Mouse (Mus musculus) liver, embryonic 16.5 days (tissue): ENCODE measurements around the gene Ces1b. TPM values are rescaled to one million over a fixed set of nuclear protein-coding genes. Genes with fewer than 3 reads are reported as not detected.

Source experiments
- ATAC-seq: fragments of 200-750 bp; cut with Nextera tagmentation; 2 replicates; pipeline ENCODE4 v1.8.0; 2017; ENCODE audit warnings: low read depth, mild to moderate bottlenecking, moderate number of reproducible peaks, moderate library complexity
- H3K27ac ChIP-seq: fragments of 300-500 bp; sonication (generic); 2 replicates; pipeline ENCODE4 v1.5.1; 2014; ENCODE audit warnings: mild to moderate bottlenecking, low read length
- H3K27me3 ChIP-seq: fragments of 300-500 bp; sonication (generic); 2 replicates; pipeline ENCODE4 v1.6.1; 2014; ENCODE audit warnings: low read depth, low read length, mixed read lengths; ENCODE audit not compliant: control insufficient read depth, insufficient read depth
- H3K36me3 ChIP-seq: fragments of 300-500 bp; sonication (generic); 2 replicates; pipeline ENCODE4 v1.6.1; 2014; ENCODE audit warnings: mild to moderate bottlenecking; ENCODE audit not compliant: control insufficient read depth, insufficient read depth
- H3K4me1 ChIP-seq: fragments of 300-500 bp; sonication (generic); 2 replicates; pipeline ENCODE4 v1.6.1; 2014; ENCODE audit warnings: low read depth, low read length, mixed read lengths; ENCODE audit not compliant: control insufficient read depth
- H3K4me2 ChIP-seq: fragments of 300-500 bp; sonication (generic); 2 replicates; pipeline ENCODE4 v1.6.1; 2014; ENCODE audit warnings: low read depth, low read length, mixed read lengths
- H3K4me3 ChIP-seq: fragments of 300-500 bp; sonication (generic); 2 replicates; pipeline ENCODE4 v1.5.1; 2014; ENCODE audit warnings: low read depth, mild to moderate bottlenecking, low read length
- H3K9ac ChIP-seq: fragments of 300-500 bp; sonication (generic); 2 replicates; pipeline ENCODE4 v1.6.1; 2014; ENCODE audit warnings: low read depth, low read length
- H3K9me3 ChIP-seq: fragments of 300-500 bp; sonication (generic); replicated peaks from 2 replicates; pipeline ENCODE4 v1.6.1; 2016; ENCODE audit warnings: low read length; ENCODE audit not compliant: control insufficient read depth
- WGBS: fragments of 180-500 bp; shearing (Covaris S2); extraction: QIAGEN DNeasy Blood & Tissue Kit; methylation state at CpG from one replicate; pipeline ENCODE4 v1.1.7; 2014; ENCODE audit not compliant: insufficient replicate concordance; 5-methylcytosine and 5-hydroxymethylcytosine counted together
- polyA plus RNA-seq: library from polyadenylated mRNA; unstranded; fragments of >200 nt; fragmentation: Nextera tagmentation; extraction: Ambion mirVana; gene quantifications from 2 replicates; pipeline ENCODE4 v1.2.1, GENCODE M21; 2015

Ces1b gene
- polyA plus RNA-seq, 1 experiment from 2014 or later = not detected

GRCm38 (mm10) chr8:93059185-93059584 lies 20.6 kb downstream of the Ces1b start:
- Histone ChIP-seq H3K9me3 (no peaks in the 10 kb centered on the region), H3K9ac (no peak overlapping the region), H3K27ac (no peak overlapping the region), H3K4me2 (no peak overlapping the region), H3K4me1 (no peaks in the 10 kb centered on the region), H3K36me3 (no peaks in the 10 kb centered on the region), H3K4me3 (no peak overlapping the region), H3K27me3 (no peaks in the 10 kb centered on the region)
- WGBS = 6% methylated on average over 2 of the region's 2 CpGs
- ATAC-seq = no peak

GRCm38 (mm10) chr8:93055238-93055637 lies 24.6 kb downstream of the Ces1b start:
- no peak overlapping the region for H3K4me2 ChIP-seq
- H3K9ac ChIP-seq = no peak overlapping the region
- H3K27me3 ChIP-seq = no peaks in the 10 kb centered on the region
- no peak overlapping the region for H3K4me3 ChIP-seq
- ATAC-seq = no peak
- no peak overlapping the region for H3K27ac ChIP-seq
- no peaks in the 10 kb centered on the region for H3K36me3 ChIP-seq
- no peaks in the 10 kb centered on the region for H3K9me3 ChIP-seq
- WGBS = 16% methylated on average over 2 of the region's 2 CpGs
- H3K4me1 ChIP-seq = no peaks in the 10 kb centered on the region

- WGBS = 34% methylated on average over 4 of the region's 4 CpGs
- ATAC-seq = no peak
Measured at GRCm38 (mm10) chr8:93048510-93049416, 31.1 kb downstream of the Ces1b start.

GRCm38 (mm10) chr8:93048092-93048491 lies 31.7 kb downstream of the Ces1b start, which contains the start of gene Ces1a:
Ces1a (minus strand) TSS chr8:93048192.
- no peak within 1 kb of the TSS for H3K27ac ChIP-seq
- H3K9ac ChIP-seq = no peak within 1 kb of the TSS
- H3K4me2 ChIP-seq = no peak within 1 kb of the TSS
- H3K36me3 ChIP-seq = no peaks in the 10 kb centered on the region
- WGBS = 52% methylated on average over 3 of the region's 3 CpGs
- no peaks in the 10 kb centered on the region for H3K4me1 ChIP-seq
- ATAC-seq = no peak
- H3K4me3 ChIP-seq = no peak within 1 kb of the TSS
- no peaks in the 10 kb centered on the region for H3K9me3 ChIP-seq
- no peaks in the 10 kb centered on the region for H3K27me3 ChIP-seq

More at GRCm38 (mm10) chr8:93048510-93049416, 31.1 kb downstream of the Ces1b start:
- no peaks in the 10 kb centered on the region for H3K27me3 ChIP-seq
- H3K9ac ChIP-seq = no peak overlapping the region
- H3K4me3 ChIP-seq = no peak overlapping the region
- H3K4me2 ChIP-seq = no peak overlapping the region
- no peaks in the 10 kb centered on the region for H3K36me3 ChIP-seq
- H3K4me1 ChIP-seq = no peaks in the 10 kb centered on the region
- no peaks in the 10 kb centered on the region for H3K9me3 ChIP-seq
- no peak overlapping the region for H3K27ac ChIP-seq

- Histone ChIP-seq H3K27me3 (no peaks in the 10 kb centered on the region), H3K4me2 (no peak overlapping the region), H3K9me3 (no peaks in the 10 kb centered on the region), H3K4me3 (no peak overlapping the region), H3K27ac (no peak overlapping the region), H3K9ac (no peak overlapping the region), H3K36me3 (no peaks in the 10 kb centered on the region), H3K4me1 (no peaks in the 10 kb centered on the region)
- WGBS = 43% methylated on average over 1 of the region's 1 CpGs
- no peak for ATAC-seq
Measured at GRCm38 (mm10) chr8:93043083-93043482, 36.7 kb downstream of the Ces1b start.

GRCm38 (mm10) chr8:93040776-93041567 lies 38.8 kb downstream of the Ces1b start:
- Histone ChIP-seq H3K9me3 (no peaks in the 10 kb centered on the region), H3K27me3 (no peaks in the 10 kb centered on the region), H3K36me3 (no peaks in the 10 kb centered on the region), H3K4me2 (no peak overlapping the region), H3K4me3 (no peak overlapping the region), H3K27ac (no peak overlapping the region), H3K4me1 (no peaks in the 10 kb centered on the region), H3K9ac (no peak overlapping the region)
- no peak for ATAC-seq
- 60% methylated on average over 4 of the region's 4 CpGs for WGBS

GRCm38 (mm10) chr8:93040256-93040655 lies 39.6 kb downstream of the Ces1b start:
- WGBS = 56% methylated on average over 2 of the region's 2 CpGs
- H3K9me3 ChIP-seq = no peaks in the 10 kb centered on the region
- H3K4me2 ChIP-seq = no peak overlapping the region
- no peak overlapping the region for H3K4me3 ChIP-seq
- no peak for ATAC-seq
- H3K9ac ChIP-seq = no peak overlapping the region
- H3K4me1 ChIP-seq = no peaks in the 10 kb centered on the region
- no peaks in the 10 kb centered on the region for H3K36me3 ChIP-seq
- H3K27me3 ChIP-seq = no peaks in the 10 kb centered on the region
- H3K27ac ChIP-seq = no peak overlapping the region

- H3K27me3 ChIP-seq = no peaks in the 10 kb centered on the region
- H3K4me1 ChIP-seq = no peaks in the 10 kb centered on the region
- no peaks in the 10 kb centered on the region for H3K36me3 ChIP-seq
- no peak for ATAC-seq
- H3K9ac ChIP-seq = no peak overlapping the region
- H3K9me3 ChIP-seq = no peaks in the 10 kb centered on the region
- WGBS = 17% methylated on average over 2 of the region's 2 CpGs
- H3K4me3 ChIP-seq = no peak overlapping the region
- H3K4me2 ChIP-seq = no peak overlapping the region
- H3K27ac ChIP-seq = no peak overlapping the region
Measured at GRCm38 (mm10) chr8:93038831-93039230, 41.0 kb downstream of the Ces1b start.

GRCm38 (mm10) chr8:93030664-93031063 lies 49.2 kb downstream of the Ces1b start:
- Histone ChIP-seq H3K27ac (no peak overlapping the region), H3K4me3 (no peak overlapping the region), H3K4me2 (no peak overlapping the region), H3K4me1 (no peaks in the 10 kb centered on the region), H3K9me3 (no peaks in the 10 kb centered on the region), H3K27me3 (no peaks in the 10 kb centered on the region), H3K36me3 (no peaks in the 10 kb centered on the region), H3K9ac (no peak overlapping the region)
- WGBS = 34% methylated on average over 2 of the region's 2 CpGs
- ATAC-seq = no peak
